Mouse (Mus musculus): ENCODE measurements around the gene Nr1d1.

Gene Nr1d1

DNA sequence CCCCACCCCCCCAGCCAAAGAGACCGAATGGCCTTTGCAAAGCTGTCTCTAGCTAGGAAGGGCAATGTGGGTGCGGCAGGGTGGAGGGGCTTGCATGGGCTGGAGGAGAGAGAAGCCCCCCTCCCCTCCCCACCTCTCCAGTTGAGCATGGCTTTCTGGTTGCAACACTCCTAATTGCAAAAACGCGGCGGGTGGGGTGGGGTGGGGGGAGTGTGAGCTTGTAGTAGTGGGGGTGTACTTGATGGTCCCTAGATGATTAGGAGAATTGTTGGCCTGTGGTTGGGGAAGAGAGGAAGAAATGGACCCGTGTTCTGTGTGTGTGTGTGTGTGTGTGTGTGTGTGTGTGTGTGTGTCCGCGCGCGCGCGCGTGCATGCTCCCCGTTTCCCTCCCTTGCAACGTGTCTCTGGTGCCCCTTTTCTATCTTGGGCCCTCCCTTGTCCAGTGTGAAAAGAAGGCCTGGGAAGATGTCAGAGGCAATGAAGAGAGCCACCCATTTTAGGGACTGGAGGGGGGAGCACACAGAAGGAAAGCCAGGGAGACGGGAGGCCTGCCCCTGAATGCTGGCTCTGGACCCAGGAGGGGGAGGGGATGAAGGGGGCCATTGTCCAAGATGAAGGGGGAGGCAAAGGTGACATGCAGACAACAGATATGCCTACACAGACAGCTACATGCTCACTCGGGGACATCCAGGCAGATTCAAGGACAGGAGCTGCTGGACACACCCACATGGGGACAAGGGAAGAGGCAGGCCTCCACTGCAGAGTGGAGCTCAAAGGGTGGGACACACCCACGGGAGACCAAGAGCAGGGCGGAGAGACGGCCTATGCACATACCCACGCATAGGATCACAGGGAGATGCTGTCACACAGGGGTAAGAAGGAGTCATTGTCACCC lies 32.5 kb downstream of the Nr1d1 start:
- no peak for TF ChIP-seq GATA4 (IDR thresholded peaks at IDR 0.05; ENCODE audit: insufficient replicate concordance, low read length)

DNA sequence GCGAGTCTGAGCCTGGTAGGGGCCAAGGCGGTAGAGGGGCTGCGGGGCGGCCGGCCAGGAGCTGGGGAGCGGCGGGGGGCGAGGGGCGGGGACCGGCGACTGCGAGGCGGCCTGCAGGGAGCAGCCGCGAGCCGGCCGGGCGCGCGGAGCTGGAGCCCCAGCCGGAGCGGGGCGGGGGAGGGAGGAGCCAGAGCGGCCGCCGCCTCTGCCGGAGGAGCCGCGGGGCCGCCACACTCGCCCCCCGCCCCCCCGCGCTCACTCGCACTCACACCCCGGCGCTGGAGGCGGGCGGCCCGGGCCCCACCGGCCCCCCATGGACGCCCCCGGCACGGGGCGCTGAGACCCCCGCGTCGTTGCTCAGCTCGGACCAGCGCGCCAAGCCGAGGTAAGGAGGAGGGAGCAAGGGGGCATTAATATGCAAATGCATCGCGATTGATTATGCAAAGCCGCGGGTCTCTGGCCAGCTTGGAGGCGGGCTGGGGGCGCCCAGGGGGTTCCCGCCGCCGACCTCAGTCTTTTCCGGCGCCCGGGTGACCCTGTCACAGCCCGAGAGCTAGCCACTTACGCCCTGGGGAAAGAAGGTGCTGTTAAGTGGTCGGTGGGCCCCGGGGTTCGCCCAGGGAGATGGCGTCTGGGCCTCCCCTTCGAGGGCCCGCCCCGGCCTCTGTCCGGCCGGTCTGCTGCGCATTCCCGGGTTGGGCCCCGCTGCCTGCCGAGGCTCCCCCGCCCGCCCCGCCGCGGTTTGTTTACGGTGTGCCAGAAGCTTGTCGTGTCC lies 33.3 kb downstream of the Nr1d1 start:
- no peak for TF ChIP-seq GATA4 (IDR thresholded peaks at IDR 0.05; ENCODE audit: insufficient replicate concordance, low read length)

DNA sequence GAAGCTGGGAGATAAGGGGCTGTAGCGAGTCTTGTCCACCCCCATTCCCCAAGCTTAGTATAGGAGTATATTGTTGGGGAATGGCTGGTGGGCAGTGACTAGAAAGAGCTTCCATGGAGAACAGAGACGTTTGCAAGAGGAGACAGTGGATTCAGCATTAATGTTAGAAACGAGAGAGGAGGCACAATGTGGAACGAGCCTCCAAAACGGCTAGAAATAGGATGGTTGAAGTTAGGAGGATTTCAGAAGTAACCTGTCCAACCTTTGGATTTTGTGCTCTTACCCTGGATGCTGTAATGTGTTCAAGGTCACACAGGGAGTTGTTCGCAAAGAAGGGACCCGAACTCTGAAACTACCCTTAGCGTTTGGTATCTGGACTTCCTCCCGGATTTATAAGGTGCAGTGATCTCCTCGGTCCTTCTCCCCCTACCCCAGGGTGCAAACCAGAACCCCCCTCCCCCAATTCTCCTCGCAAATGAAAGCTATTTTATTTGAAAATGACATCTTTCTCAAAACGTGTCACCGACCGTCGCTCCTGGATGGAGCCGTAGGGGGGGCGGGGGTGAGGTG lies 34.0 kb downstream of the Nr1d1 start:
- TF ChIP-seq GATA4 (IDR thresholded peaks at IDR 0.05; ENCODE audit: insufficient replicate concordance, low read length): no peak

DNA sequence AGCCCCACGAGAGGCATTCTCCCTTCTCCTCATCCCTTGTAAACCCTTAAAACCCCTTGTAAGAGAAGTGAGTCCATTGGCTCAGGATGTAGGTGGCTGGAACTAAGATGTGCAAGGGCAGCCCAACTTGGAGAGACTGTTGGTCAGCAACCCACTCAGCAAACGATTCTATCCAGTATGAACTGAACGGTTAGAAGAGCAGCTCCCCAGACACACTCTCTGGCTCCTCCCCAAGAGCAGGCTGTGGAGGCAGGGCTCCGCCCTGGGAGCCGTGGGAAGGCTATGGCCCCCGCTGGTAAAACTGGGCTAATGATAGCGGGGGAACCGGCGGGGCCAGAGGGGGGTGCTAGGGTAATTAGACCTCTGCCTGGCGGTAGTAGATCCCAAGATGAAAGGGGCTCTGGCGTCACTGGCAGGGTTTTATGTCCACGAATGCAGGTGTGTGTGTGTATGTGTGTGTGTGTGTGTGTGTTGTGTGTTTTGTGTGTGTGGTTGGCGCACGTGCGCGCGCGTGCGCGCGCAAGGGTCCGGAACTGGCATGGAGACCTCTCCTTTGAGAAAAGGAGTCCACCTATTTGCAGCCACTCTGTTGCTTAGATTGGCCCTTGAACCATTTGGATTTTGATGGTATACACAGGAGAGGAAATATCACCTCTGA lies 34.6 kb downstream of the Nr1d1 start, which contains the start of gene Thra:
Gene Thra (plus strand): TSS at position 246 of the 658 bp plus-strand sequence.
- no peak for TF ChIP-seq GATA4 (IDR thresholded peaks at IDR 0.05; ENCODE audit: insufficient replicate concordance, low read length)

DNA sequence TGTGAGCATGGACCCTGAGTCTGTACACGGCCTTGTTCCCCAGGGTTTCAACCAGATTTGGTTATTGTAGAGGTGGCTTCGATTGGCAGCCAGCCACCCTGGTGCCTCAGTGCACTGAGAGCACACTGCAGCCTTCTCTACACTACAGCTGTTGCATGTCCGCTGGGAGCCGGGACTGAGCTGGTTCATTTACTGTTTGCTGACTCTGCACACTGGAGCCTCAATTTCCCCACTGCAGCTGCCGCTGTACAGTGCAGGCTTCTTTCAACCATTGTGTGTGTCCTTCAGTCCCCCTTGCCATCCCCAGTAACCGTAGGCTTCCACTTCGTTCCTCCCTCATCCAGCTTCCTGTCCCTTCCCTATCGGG lies 35.1 kb downstream of the Nr1d1 start:
- no peak for TF ChIP-seq GATA4 (IDR thresholded peaks at IDR 0.05; ENCODE audit: insufficient replicate concordance, low read length)

DNA sequence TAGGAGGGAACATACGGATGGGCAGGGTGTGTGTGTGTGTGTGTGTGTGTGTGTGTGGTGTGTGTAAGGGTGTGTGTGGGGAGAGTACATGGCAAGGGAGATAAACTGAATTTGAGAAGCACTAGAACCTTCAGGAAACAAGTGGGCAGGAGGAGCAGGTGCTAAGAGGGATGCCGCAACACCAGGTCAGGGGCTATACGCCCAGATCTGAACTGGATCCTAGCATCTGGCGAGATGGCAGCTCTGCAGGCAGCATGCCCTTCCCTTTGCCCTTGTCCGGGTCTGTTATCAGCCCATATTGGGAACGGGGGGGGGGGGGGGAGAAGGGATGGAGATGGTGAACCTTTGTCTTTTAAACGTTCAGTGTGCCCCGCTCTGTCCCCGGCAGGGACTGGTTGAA lies 36.2 kb downstream of the Nr1d1 start:
- TF ChIP-seq GATA4 (IDR thresholded peaks at IDR 0.05; ENCODE audit: insufficient replicate concordance, low read length): no peak

DNA sequence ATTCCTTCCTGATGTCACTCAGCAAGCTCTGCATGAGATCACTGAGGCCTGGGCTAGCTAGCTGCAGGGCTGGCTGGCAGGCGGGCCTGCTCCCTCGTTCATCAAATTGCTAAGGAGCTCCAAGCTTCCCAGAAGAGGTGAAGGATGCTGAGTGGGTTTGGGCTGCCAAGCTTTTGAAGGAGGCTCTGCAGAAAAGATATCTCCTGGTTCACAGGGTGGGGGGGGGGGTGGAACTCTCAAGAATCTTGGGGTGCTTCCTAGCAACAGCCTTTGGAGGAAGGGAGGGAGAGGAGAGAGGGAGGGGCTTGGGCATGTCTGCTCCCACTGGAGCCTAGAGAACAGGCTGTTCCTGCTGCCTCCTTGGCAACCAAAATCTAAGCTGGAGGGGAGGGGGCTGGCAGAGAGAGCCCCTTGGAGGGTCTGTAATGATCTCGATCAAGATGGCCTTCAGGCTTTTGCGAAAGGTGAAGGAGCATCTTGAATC lies 36.7 kb downstream of the Nr1d1 start:
- no peak for TF ChIP-seq GATA4 (IDR thresholded peaks at IDR 0.05; ENCODE audit: insufficient replicate concordance, low read length)

DNA sequence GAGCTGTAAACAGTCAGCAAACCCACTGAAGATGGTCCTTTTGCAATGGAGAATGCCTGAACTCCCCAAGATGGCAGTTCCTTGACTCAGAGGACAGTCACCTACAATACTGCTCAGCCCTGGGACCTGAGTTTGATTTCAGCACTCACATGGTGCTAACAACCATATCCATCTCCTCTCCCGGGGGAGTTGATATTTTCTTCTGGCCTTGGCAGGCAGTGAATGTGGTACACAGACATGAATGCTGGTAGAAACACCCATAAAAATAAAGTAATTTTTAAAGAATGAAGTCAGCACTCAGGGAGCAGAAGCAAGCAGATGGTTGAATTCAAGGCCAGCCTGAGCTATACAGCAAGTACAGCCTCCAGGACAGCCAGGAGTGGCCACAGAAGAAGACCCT lies 39.0 kb downstream of the Nr1d1 start:
- TF ChIP-seq GATA4 (IDR thresholded peaks at IDR 0.05; ENCODE audit: insufficient replicate concordance, low read length): no peak

DNA sequence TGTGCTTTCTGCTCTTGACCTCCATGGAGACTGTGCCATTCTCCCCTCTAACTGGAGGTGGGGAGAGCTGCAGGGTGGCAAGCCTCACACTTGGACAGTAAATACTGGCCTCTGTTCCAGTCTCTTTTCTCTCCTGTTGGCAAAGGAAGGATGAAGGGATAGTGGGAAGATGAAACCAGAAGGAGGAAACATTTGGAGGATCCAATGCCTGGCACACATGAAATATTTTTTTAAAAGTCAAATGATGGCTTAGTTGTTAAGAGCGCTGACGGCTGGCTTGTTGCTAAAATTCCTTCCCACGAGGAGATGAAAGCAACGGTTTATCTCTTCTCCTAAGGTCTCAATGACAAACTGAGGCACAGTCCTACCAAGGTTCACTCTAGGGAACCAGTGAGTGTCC lies 40.0 kb downstream of the Nr1d1 start:
- no peak for TF ChIP-seq GATA4 (IDR thresholded peaks at IDR 0.05; ENCODE audit: insufficient replicate concordance, low read length)

DNA sequence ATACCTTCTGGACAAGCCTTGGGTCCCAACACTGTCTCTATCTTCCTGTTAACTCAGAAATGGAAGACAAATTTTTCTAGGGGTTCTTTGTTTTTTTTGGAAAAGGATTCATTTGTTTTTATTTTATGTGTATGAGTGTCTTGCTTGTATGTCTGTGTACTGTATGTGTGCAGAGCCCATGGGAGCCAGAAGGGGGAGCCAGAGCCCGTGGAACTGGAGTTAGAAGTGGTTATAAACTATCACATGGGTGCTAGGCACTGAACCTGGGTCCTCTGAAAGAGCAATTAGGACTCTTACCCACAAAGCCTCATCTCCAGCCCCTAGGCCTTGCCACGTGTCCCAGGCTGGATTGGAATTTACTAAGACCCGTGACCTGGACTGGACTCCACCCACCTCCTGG lies 41.1 kb downstream of the Nr1d1 start:
- TF ChIP-seq GATA4 (IDR thresholded peaks at IDR 0.05; ENCODE audit: insufficient replicate concordance, low read length): no peak

DNA sequence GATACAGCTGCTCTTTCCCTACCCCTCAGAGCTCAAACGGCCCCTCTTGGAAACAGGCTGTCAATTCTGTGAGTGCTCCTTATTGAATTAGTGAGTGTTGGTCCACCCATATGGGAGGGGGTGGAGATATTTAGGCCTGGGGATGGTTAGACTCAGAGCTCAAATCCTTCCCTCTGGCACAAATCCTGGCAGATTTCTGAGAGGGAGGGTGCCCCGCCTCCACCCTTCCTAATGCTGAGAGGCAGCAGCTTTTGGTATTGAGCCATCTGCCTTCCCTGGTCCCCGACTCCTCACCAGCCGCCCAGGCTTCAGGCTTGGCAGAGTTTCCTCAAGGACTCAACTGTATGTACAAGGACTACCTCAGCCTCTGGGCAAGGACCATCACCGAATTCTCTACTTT lies 44.0 kb downstream of the Nr1d1 start:
- no peak for TF ChIP-seq GATA4 (IDR thresholded peaks at IDR 0.05; ENCODE audit: insufficient replicate concordance, low read length)

DNA sequence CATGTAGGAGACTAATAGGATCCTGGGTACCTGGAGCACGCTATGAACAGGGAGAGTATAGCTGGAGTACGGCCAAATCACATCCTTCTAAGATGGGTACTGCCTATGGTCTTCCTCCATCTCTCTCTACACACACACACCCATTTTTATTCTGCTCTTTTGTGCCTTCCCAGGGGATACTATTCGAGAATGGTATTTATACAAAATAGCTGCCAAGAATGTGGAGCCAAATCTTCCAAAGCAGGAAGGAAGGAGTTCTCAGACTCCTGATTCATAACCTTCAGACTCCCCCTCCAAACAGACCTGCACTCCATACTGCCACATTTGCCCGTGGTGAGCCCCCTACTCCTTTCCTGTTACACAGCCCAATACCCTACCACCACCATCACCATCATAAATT lies 44.4 kb downstream of the Nr1d1 start:
- no peak for TF ChIP-seq GATA4 (IDR thresholded peaks at IDR 0.05; ENCODE audit: insufficient replicate concordance, low read length)

DNA sequence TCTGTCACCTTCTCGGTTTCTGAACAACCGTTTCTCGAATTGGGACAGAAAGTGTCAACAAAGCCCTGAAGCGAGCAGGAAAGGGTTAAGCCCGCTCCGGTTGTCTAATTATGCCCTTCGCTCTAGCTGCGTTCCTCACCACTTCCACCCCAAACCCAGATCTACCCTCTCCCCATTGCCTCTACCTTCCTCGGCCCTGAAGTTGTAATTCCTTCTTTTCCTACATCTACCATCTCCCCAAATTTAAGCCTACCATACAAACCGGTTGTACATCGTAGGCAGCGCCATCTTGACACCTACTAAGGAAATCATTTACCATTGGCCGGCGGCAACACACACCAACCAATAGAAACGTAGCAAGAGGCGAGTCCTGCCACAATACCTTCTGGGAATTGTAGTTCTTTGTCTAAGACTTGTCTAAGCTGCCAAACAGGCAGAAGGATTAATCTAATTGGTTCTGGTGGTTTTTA lies 46.0 kb downstream of the Nr1d1 start, which contains the start of gene Med24:
Gene Med24 (minus strand): TSS at position 317 of the 470 bp plus-strand sequence.
- TF ChIP-seq GATA4 (IDR thresholded peaks at IDR 0.05; ENCODE audit: insufficient replicate concordance, low read length): no peak

DNA sequence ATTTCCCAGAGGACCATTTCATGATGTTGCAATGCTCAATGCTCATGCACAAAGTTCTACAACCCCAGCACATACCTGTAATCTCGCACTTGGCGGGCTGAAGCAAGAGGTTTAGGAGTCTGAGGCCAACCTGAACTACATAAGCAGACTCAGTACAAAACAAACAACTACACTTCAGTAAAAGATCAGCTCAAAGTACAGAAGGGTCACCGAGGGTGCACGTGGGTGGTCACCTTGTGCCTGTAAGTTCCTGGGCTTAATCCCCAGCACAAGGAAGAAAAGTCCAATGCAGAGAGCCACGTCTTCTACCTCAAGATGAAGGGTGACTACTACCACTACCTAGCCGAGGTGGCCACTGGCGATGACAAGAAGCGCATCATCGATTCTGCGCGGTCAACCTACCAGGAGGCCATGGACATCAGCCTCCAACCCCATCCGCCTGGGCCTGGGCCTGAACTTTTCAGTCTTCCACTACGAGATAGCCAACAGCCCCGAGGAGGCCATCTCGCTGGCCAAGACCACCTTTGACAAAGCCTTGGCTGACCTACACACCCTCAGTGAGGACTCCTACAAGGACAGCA lies 49.1 kb downstream of the Nr1d1 start:
- no peak for TF ChIP-seq GATA4 (IDR thresholded peaks at IDR 0.05; ENCODE audit: insufficient replicate concordance, low read length)

DNA sequence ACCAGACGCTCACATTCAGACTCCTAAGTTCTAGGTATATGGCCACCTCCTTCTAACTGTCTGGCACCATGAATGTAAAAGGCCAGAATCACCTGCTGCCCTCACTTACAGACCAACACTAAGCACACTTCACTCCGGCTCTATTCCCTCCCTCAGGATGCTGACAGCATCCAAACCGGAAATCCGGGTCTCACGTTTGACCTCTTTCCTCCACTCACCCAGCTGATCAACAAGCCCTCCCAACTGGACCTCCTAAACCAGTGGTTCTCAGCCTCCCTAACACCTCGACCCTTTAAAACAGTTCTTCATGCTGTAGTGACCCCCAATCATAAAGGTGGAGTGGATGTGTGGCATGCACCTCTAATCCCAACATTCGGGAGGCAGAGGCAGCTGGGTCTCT lies 52.0 kb downstream of the Nr1d1 start:
- TF ChIP-seq GATA4 (IDR thresholded peaks at IDR 0.05; ENCODE audit: insufficient replicate concordance, low read length): no peak
